Mouse (Mus musculus) liver, embryonic 14 days (tissue): ENCODE results near the gene Zfp988. TPM values are rescaled to one million over a fixed set of nuclear protein-coding genes. Genes with fewer than 3 reads are reported as not detected.

Experiments used
- polyA plus RNA-seq: library from polyadenylated mRNA; depleted of rRNA; stranded (reverse); fragments of >200 nt; gene quantifications from 2 replicates; pipeline ENCODE4 v1.2.3, GENCODE M21; 2012; rRNA removed

The Zfp988 gene
- 0.01 TPM in 2 replicates for polyA plus RNA-seq

GRCm38 (mm10) chr4:147305436-147305835 lies at the start of gene Zfp988:
TSS of gene Zfp988 (plus strand) at chr4:147305674.

GRCm38 (mm10) chr4:147361003-147361402 lies 55.5 kb downstream of the Zfp988 start, which contains the start of gene Zfp978:
TSS of gene Zfp978 (plus strand) at chr4:147361303.

Other genes starting within 250 kb of the Zfp988 start
- 3.0 and 3.4 TPM in 2 replicates for gene Zfp991, start 173.6 kb upstream of the Zfp988 start, polyA plus RNA-seq
- gene Zfp978, start 55.6 kb downstream of the Zfp988 start, polyA plus RNA-seq, result 0.09 TPM in 1 of 2 replicates, not detected in the other
- 1.4 and 1.6 TPM in 2 replicates for gene Zfp982, start 186.7 kb downstream of the Zfp988 start, polyA plus RNA-seq
- gene Gm16503, start 234.5 kb downstream of the Zfp988 start, polyA plus RNA-seq, result 0.12 and 0.13 TPM in 2 replicates
- gene Zfp985, start 247.6 kb downstream of the Zfp988 start, polyA plus RNA-seq, result 0.01 and 0.02 TPM in 2 replicates